Mouse (Mus musculus) cortical plate, adult 2 months (tissue): ENCODE results near the gene P4ha3.

Source experiments
- CTCF ChIP-seq: fragments of 200-500 bp; IDR thresholded peaks from 2 replicates; pipeline ENCODE4 v1.5.1; 2011; ENCODE audit warnings: mild to moderate bottlenecking, control low read depth, low read length; ENCODE audit not compliant: insufficient read depth; ENCODE audit errors: extremely low read depth
- POLR2A ChIP-seq: fragments of 200-500 bp; IDR thresholded peaks from 2 replicates; pipeline ENCODE4 v1.6.1; 2011; ENCODE audit warnings: mild to moderate bottlenecking, low read length, control low read depth; ENCODE audit not compliant: insufficient read depth; ENCODE audit errors: extremely low read depth

DNA sequence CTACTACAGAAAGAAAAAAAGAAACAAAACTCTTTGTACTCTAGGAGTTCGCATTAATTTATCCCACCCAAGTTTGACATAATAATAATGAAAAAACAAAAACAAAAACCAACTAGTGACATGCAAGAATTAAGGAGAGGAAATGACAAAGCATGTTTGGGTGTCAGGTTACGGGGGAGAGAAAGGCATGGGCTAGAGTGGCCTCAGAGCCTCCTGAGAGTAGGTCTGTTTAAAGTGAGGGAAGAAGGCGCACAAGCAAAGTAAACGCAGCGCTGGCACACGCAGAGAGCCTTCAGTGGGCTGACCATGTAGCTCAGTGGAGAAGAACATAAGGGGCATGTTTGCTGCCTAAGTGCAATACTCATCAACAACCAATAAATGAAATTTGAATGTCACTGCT is 79.6 kb downstream of the P4ha3 start:
- TF ChIP-seq CTCF (no peak), POLR2A (no peak)
